Mouse (Mus musculus): ENCODE results near the gene Cd52.
A peak's percentile ranks its signal among the peaks of the same experiment; 100 is the strongest.

Cd52 gene

GRCm38 (mm10) chr4:134090521-134091224 lies 4.2 kb downstream of the Cd52 start:
- DNase-seq = no peak

DNA sequence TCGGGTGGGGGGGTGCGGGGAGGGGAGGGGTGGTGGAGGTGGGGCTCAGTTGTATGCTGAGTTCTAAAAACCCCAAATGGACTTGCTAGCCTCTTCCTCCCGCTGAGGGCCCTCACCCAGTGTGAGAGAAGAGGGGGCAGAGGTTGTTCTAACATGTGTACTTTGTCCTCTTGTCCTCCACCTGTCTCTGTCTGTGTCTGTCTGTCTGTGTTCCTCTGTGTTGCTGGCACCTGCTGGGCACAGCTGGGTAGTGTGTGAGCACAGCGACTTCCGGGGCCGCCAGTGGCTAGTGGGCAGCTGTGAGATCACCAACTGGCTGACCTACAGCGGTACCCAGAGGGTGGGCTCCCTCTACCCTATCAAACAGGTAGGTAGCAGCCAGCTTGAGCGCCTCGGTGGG lies 5.9 kb downstream of the Cd52 start:
- DNase-seq = no peak

- DNase-seq = peak; percentile 70
Observed at GRCm38 (mm10) chr4:134087412-134087811, 7.5 kb downstream of the Cd52 start.

- no peak for DNase-seq
Observed at GRCm38 (mm10) chr4:134084999-134085398, 9.9 kb downstream of the Cd52 start.

- no peak for DNase-seq
Observed at GRCm38 (mm10) chr4:134082460-134082859, 12.4 kb downstream of the Cd52 start.

DNA sequence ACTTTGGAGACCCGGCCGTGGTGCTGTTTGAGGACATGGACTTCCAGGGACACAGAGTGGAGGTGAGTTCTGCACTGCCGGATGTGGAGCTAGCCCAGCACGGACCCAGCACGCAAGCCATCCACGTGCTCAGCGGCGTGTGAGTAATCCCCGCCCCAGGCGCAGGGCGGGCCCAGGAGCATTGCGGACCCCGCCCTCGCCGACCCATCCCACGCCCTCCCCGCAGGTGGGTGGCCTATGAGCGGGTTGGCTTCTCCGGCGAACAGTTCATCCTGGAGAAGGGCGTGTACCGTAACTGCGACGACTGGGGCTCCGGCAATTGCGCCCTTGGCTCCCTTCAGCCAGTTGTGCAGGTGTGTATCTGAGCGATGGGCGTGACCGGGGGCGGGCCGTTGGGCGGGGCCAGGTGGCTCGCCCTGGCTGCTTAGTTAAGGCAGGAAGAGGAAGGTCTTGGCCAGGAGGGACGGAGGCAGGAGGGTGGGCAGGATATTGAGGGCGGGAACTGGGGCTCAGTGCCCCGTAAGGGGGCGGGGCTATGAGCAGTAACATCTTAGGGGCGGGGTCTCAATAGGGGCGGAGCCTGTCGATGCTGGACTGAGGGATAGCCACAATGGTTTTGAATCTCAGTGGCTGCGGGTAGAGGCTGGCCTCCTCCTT lies 13.0 kb downstream of the Cd52 start:
- DNase-seq = peak; percentile 89

- no peak for DNase-seq
Observed at GRCm38 (mm10) chr4:134080674-134081073, 14.2 kb downstream of the Cd52 start.

- DNase-seq = peak; percentile 90
Observed at GRCm38 (mm10) chr4:134078694-134079093, 16.2 kb downstream of the Cd52 start.

GRCm38 (mm10) chr4:134068793-134069580 lies 25.9 kb downstream of the Cd52 start:
- DNase-seq = no peak

DNA sequence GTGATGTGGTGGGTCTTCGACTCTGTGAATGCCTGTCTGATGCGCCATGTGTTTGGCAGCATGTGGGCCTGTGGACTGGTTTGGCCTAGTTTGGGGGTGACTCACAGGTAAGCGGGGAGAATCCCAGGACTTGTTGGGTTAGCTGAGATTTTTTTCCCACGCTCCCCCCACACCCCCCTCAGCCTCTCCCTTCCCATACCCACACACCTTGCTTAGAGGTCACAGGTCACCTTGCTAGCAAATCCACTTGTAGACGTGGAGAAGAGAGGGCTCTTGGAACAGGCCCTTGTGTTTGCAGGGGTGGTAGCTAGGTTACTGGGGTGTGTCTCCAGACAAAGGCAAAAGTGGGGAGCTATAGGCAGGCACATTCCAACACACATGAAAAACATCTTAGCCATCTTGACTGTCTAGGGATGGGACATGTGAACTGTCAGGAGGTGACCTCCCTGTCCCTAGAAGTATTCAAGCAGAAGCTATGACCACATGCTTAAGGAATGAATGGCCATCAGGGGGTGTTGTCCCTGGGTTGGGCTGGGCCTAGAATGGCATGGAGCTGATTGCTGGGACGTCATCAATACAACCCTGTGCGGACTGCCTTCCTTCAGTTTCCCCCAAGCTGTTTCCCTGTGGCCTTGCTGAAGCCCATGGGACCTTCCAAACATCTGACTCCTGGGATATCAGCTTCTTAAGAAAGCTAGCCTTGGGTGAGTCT lies 26.9 kb downstream of the Cd52 start:
- no peak for DNase-seq

DNA sequence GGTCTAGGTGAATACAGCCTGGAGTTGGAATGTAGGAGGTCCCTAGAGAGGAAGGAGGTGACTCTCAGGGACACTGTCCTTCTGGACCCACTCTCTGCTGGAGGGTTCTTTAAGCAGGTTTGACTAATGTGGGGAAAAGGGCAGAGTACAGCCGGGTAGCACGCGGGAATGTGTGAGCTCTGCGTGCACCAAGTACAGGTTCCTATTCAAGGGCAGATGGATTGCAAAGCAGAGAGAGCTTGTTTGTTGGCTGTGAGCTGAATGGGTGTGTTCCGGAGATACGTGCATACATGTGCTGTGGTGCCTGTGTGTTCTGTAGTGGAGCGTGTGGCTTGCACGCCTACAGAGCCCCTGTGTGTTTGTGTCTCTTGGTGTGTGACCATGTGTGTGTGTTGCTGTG lies 27.5 kb downstream of the Cd52 start:
- no peak for DNase-seq

GRCm38 (mm10) chr4:134065431-134066004 lies 29.4 kb downstream of the Cd52 start:
- DNase-seq = no peak

DNA sequence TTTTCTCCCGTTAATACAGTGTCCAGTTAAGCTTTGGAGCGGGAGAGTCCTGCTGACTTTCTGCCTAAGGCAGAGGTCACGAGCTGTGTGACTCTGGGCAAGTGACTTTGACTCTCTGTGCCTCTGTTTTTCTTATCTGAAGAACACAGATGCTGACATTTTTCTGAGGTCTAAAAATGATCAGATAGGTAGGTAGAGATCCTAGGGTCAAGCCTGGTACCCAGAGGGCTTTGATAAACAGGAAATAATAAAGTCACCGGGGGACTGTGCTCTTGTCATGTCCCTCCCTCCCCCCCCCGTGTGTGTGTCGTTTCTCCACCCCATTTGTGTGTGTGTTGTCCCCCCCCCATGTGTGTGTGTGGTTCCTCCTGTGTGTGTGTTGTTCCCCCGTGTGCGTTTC lies 32.3 kb downstream of the Cd52 start:
- DNase-seq = no peak

GRCm38 (mm10) chr4:134061944-134062446 lies 32.9 kb downstream of the Cd52 start:
- DNase-seq = no peak

- DNase-seq = no peak
Observed at GRCm38 (mm10) chr4:134061166-134061830, 33.6 kb downstream of the Cd52 start.

DNA sequence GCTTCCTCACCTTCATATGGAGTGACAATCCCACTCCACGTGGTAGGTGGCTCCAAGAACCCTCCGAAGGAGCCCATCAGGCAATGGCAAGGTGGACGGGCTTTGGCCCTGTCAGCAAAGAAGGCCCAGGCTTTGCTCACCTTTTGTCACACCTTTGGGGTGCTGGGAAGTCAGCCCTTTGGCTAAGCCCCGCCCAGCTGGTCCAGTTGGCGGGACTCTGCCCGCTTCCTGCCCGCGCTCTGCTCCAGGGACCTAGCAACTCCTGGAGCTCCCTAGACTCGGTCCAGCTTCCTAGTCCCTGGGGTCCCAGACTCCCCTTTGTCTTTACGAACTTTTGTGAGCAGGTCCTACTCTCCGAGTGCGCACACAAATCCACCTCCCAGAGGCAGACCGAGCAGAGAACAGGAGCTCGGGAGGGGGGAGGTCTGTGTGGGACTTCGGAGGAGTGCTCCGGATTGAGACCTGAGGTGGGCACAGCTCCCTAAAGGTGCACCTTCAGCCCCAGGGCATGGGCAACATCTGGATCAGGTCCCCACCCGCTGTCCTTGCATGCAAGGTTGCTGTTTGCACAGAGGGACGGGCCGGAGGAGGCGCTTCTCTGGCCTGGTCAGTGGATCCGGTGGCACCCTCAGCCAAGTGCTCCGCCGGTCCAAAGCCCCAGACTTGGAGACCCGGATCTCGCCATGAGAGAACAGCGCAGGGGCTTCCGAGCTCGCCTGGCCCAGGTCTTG lies 34.6 kb downstream of the Cd52 start, which contains the start of gene Crybg2:
Gene Crybg2, plus strand, starts transcription at position 681 of the 731 bp plus-strand sequence.
- DNase-seq = no peak

- no peak for DNase-seq
Observed at GRCm38 (mm10) chr4:134058908-134059307, 36.0 kb downstream of the Cd52 start.

DNA sequence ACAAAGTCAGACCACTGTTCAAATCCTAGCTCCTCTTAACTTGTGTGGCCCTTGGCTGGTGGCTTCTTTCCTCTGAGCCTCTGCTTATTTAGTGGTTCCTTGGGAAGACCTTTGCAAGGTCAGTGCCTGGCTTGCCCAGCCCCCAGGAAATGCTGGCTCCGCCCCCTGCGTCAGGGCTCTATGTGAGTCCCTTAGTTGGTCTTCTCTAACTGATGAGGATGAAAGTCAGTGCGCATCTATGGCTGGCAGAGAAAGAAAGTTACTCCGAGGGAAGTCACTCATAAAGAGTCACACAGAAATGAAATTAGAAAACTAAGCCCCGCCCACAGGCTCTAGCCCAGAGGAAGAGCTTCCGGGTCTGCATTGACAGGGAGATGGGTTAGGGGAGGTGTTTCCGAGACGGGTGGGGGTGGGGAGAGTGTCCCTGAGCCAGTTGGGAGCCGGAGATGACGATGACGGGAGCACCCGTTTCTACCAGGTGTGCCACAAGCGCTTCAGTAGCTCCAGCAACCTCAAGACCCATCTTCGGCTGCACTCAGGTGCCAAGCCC lies 36.6 kb downstream of the Cd52 start:
- DNase-seq = no peak

GRCm38 (mm10) chr4:134053538-134053937 lies 41.3 kb downstream of the Cd52 start, which contains the start of gene Zfp683:
Zfp683 (plus strand) TSS chr4:134053838.
- DNase-seq = no peak

- DNase-seq = no peak
Observed at GRCm38 (mm10) chr4:134052560-134052959, 42.3 kb downstream of the Cd52 start.

DNA sequence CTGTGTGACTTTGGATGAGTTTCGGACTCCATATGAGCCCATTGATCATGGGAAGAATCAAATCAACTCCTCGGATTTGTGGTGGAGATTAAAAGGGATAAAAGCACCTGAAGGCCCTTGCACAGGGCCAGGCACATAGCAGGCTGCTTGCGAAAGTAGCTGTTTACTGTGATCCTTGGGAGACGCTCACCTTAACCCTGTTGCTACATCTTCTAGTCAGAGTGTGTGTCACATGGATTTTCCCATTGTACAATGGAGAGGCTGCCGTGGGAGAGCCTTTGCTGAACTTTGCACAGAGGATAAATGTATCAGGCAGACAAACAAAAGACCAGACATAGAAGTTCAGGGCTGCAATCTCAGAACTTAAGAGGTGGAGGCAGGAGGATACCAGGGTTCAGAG lies 43.0 kb downstream of the Cd52 start:
- DNase-seq = no peak
